Mouse (Mus musculus) neural tube, embryonic 11.5 days (tissue): ENCODE results near the gene Kxd1. TPM values are rescaled to one million over a fixed set of nuclear protein-coding genes. Genes with fewer than 3 reads are reported as not detected.

Experiments
- ATAC-seq: fragments of 200-750 bp; cut with Nextera tagmentation; 2 replicates; pipeline ENCODE4 v1.8.0; 2017; ENCODE audit warnings: moderate number of reproducible peaks, mild to moderate bottlenecking, moderate TSS enrichment, moderate library complexity; ENCODE audit not compliant: insufficient read depth, low FRiP score, low TSS enrichment
- DNase-seq: peaks from one replicate; pipeline ENCODE4 v3.0.0-alpha.2; 2015; ENCODE audit warnings: low spot score
- H3K27ac ChIP-seq: fragments of 300-500 bp; sonication (generic); 2 replicates; pipeline ENCODE4 v1.5.1; 2014; ENCODE audit warnings: low read depth, mild to moderate bottlenecking, low read length
- H3K27me3 ChIP-seq: fragments of 300-500 bp; sonication (generic); 2 replicates; pipeline ENCODE4 v1.6.1; 2014; ENCODE audit warnings: mild to moderate bottlenecking, low read length, mixed read lengths; ENCODE audit not compliant: control insufficient read depth, insufficient read depth
- H3K36me3 ChIP-seq: fragments of 300-500 bp; sonication (generic); 2 replicates; pipeline ENCODE4 v1.6.1; 2014; ENCODE audit warnings: mild to moderate bottlenecking, low read length, moderate library complexity, mixed read lengths; ENCODE audit not compliant: control insufficient read depth, insufficient read depth
- H3K4me1 ChIP-seq: fragments of 300-500 bp; sonication (generic); 2 replicates; pipeline ENCODE4 v1.6.1; 2014; ENCODE audit warnings: low read length, mixed read lengths; ENCODE audit not compliant: control insufficient read depth, insufficient read depth
- H3K4me2 ChIP-seq: fragments of 300-500 bp; sonication (generic); 2 replicates; pipeline ENCODE4 v1.6.1; 2014; ENCODE audit warnings: low read depth, mild to moderate bottlenecking, moderate library complexity
- H3K4me3 ChIP-seq: fragments of 300-500 bp; sonication (generic); 2 replicates; pipeline ENCODE4 v1.5.1; 2014; ENCODE audit warnings: low read depth, low read length
- H3K9ac ChIP-seq: fragments of 300-500 bp; sonication (generic); 2 replicates; pipeline ENCODE4 v1.6.1; 2014; ENCODE audit warnings: mild to moderate bottlenecking, low read length
- H3K9me3 ChIP-seq: fragments of 300-500 bp; sonication (generic); 2 replicates; pipeline ENCODE4 v1.6.1; 2016; ENCODE audit warnings: low read length; ENCODE audit not compliant: control insufficient read depth
- WGBS: fragments of 180-500 bp; shearing (Covaris S2); extraction: QIAGEN DNeasy Blood & Tissue Kit; methylation state at CpG from one replicate; pipeline ENCODE4 v1.1.7; 2014; 5-methylcytosine and 5-hydroxymethylcytosine counted together
- polyA plus RNA-seq: library from polyadenylated mRNA; unstranded; fragments of >200 nt; fragmentation: Nextera tagmentation; extraction: Ambion mirVana; gene quantifications from 2 replicates; pipeline ENCODE4 v1.2.1, GENCODE M21; 2014

The Kxd1 gene
- polyA plus RNA-seq, 1 experiment from 2014 or later, result 49.8 TPM

GRCm38 (mm10) chr8:70459636-70460035 lies 68.1 kb downstream of the Kxd1 start:
- H3K9ac ChIP-seq, result no peak overlapping the region
- H3K4me3 ChIP-seq, result no peak overlapping the region
- no peak overlapping the region for H3K4me2 ChIP-seq
- WGBS, result 93% methylated on average over 2 of the region's 2 CpGs
- H3K27ac ChIP-seq, result no peak overlapping the region
- H3K9me3 ChIP-seq, result no peaks in the 10 kb centered on the region
- ATAC-seq, result no peak
- H3K27me3 ChIP-seq, result no peaks in the 10 kb centered on the region
- no peaks in the 10 kb centered on the region for H3K4me1 ChIP-seq
- H3K36me3 ChIP-seq, result no peaks in the 10 kb centered on the region
- DNase-seq, result no peak

DNA sequence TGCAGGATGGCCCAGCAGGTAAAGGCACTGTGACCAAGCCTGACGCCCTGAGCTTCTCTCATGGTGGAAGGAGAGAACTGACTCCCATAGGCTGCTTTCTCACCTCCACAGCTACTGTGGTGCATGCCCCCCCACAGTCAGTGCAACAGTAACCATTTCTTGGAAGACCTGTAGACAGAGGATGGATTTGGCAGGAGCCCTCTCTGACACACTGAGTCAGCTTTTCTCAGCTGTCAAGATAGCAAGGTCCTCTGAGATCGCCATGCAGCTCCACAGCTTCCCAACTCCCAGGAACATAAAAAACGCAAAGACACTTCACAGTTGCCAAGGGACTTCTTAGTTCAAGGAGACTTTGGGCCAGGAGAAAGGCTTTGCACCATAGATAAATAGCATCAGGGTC lies 69.3 kb downstream of the Kxd1 start:
- H3K4me1 ChIP-seq, result no peaks in the 10 kb centered on the region
- no peaks in the 10 kb centered on the region for H3K36me3 ChIP-seq
- H3K9ac ChIP-seq, result no peak overlapping the region
- 82% methylated on average over 3 of the region's 3 CpGs for WGBS
- H3K9me3 ChIP-seq, result no peaks in the 10 kb centered on the region
- ATAC-seq, result no peak
- no peak overlapping the region for H3K4me3 ChIP-seq
- no peaks in the 10 kb centered on the region for H3K27me3 ChIP-seq
- no peak overlapping the region for H3K4me2 ChIP-seq
- no peak overlapping the region for H3K27ac ChIP-seq
- DNase-seq, result no peak

Other genes with a start within 250 kb of the Kxd1 start
- 77.7 and 80.4 TPM in 2 replicates for gene Homer3, start 245.1 kb downstream of the Kxd1 start, polyA plus RNA-seq
- gene Ddx49, start 225.5 kb downstream of the Kxd1 start, polyA plus RNA-seq, result 51.4 and 55.2 TPM in 2 replicates
- gene Cope, start 225.4 kb downstream of the Kxd1 start, polyA plus RNA-seq, result 272 and 283 TPM in 2 replicates
- 6.8 and 6.9 TPM in 2 replicates for gene Cers1, start 212.2 kb downstream of the Kxd1 start, polyA plus RNA-seq
- 0.93 and 1.5 TPM in 2 replicates for gene Gdf1, start 198.1 kb downstream of the Kxd1 start, polyA plus RNA-seq
- gene Upf1, start 174.7 kb downstream of the Kxd1 start, polyA plus RNA-seq, result 24.0 and 24.1 TPM in 2 replicates
- gene Comp, start 154.4 kb downstream of the Kxd1 start, polyA plus RNA-seq, result 0.16 and 0.32 TPM in 2 replicates
- gene Crtc1, start 88.4 kb downstream of the Kxd1 start, polyA plus RNA-seq, result 16.1 and 17.9 TPM in 2 replicates
- 14.6 and 17.0 TPM in 2 replicates for gene Klhl26, start 51.0 kb downstream of the Kxd1 start, polyA plus RNA-seq
- 19.3 and 20.7 TPM in 2 replicates for gene Tmem59l, start 40.6 kb downstream of the Kxd1 start, polyA plus RNA-seq
- gene Crlf1, start 34.8 kb downstream of the Kxd1 start, polyA plus RNA-seq, result 3.4 and 3.7 TPM in 2 replicates
- gene Rex1bd, start 21.2 kb downstream of the Kxd1 start, polyA plus RNA-seq, result 118 and 132 TPM in 2 replicates
- gene Uba52, start 17.2 kb downstream of the Kxd1 start, polyA plus RNA-seq, result 809 and 814 TPM in 2 replicates
- 243 and 252 TPM in 2 replicates for gene Fkbp8, start 232 bp downstream of the Kxd1 start, polyA plus RNA-seq
- 18.8 and 22.2 TPM in 2 replicates for gene Ell, start 11.5 kb upstream of the Kxd1 start, polyA plus RNA-seq
- gene Isyna1, start 66.4 kb upstream of the Kxd1 start, polyA plus RNA-seq, result 87.9 and 90.7 TPM in 2 replicates
- gene Ssbp4, start 80.9 kb upstream of the Kxd1 start, polyA plus RNA-seq, result 125 and 137 TPM in 2 replicates
- 0.85 and 1.2 TPM in 2 replicates for gene Lrrc25, start 88.2 kb upstream of the Kxd1 start, polyA plus RNA-seq
- gene Gdf15, start 104.5 kb upstream of the Kxd1 start, polyA plus RNA-seq, result 0.28 TPM in 1 of 2 replicates, not detected in the other
- 246 and 268 TPM in 2 replicates for gene Pgpep1, start 132.4 kb upstream of the Kxd1 start, polyA plus RNA-seq
- gene Lsm4, start 145.3 kb upstream of the Kxd1 start, polyA plus RNA-seq, result 298 and 301 TPM in 2 replicates
- gene Jund, start 171.0 kb upstream of the Kxd1 start, polyA plus RNA-seq, result 167 and 171 TPM in 2 replicates
- gene Iqcn, start 175.5 kb upstream of the Kxd1 start, polyA plus RNA-seq, result not detected in 2 replicates
- gene Gm3336, start 190.6 kb upstream of the Kxd1 start, polyA plus RNA-seq, result not detected in 2 replicates
- gene Pde4c, start 195.8 kb upstream of the Kxd1 start, polyA plus RNA-seq, result 0.42 TPM in 1 of 2 replicates, not detected in the other
- gene Rab3a, start 226.7 kb upstream of the Kxd1 start, polyA plus RNA-seq, result 97.9 and 111 TPM in 2 replicates
- gene Mpv17l2, start 233.0 kb upstream of the Kxd1 start, polyA plus RNA-seq, result 40.7 and 41.3 TPM in 2 replicates
- 52.4 and 54.7 TPM in 2 replicates for gene Pik3r2, start 248.8 kb upstream of the Kxd1 start, polyA plus RNA-seq